Mouse (Mus musculus) midbrain, embryonic 11.5 days (tissue): Measurements from ENCODE around the gene Gpr37l1. TPM values are rescaled to one million over a fixed set of nuclear protein-coding genes. Genes with fewer than 3 reads are reported as not detected.

Experiments used
- ATAC-seq: fragments of 200-750 bp; cut with Nextera tagmentation; 2 replicates; pipeline ENCODE4 v1.8.0; 2017; ENCODE audit warnings: moderate TSS enrichment, moderate library complexity; ENCODE audit not compliant: low FRiP score
- DNase-seq: peaks from one replicate; pipeline ENCODE4 v3.0.0; 2015; ENCODE audit warnings: low spot score; ENCODE audit errors: missing footprints
- H3K27ac ChIP-seq: fragments of 300-500 bp; sonication (generic); 2 replicates; pipeline ENCODE4 v1.5.1; 2014; ENCODE audit warnings: low read depth, low read length
- H3K27me3 ChIP-seq: fragments of 300-500 bp; sonication (generic); 2 replicates; pipeline ENCODE4 v1.6.1; 2014; ENCODE audit warnings: mild to moderate bottlenecking, low read length, moderate library complexity, mixed read lengths; ENCODE audit not compliant: control insufficient read depth, insufficient read depth
- H3K36me3 ChIP-seq: fragments of 300-500 bp; sonication (generic); 2 replicates; pipeline ENCODE4 v1.6.1; 2014; ENCODE audit warnings: mild to moderate bottlenecking, low read length, moderate library complexity, mixed read lengths; ENCODE audit not compliant: control insufficient read depth, insufficient read depth
- H3K4me1 ChIP-seq: fragments of 300-500 bp; sonication (generic); 2 replicates; pipeline ENCODE4 v1.6.1; 2014; ENCODE audit warnings: low read length; ENCODE audit not compliant: control insufficient read depth, insufficient read depth
- H3K4me2 ChIP-seq: fragments of 300-500 bp; sonication (generic); 2 replicates; pipeline ENCODE4 v1.6.1; 2014; ENCODE audit warnings: mild to moderate bottlenecking, moderate library complexity
- H3K4me3 ChIP-seq: fragments of 300-500 bp; sonication (generic); 2 replicates; pipeline ENCODE4 v1.5.1; 2014; ENCODE audit warnings: low read depth, low read length
- H3K9ac ChIP-seq: fragments of 300-500 bp; sonication (generic); 2 replicates; pipeline ENCODE4 v1.6.1; 2014; ENCODE audit warnings: low read length
- H3K9me3 ChIP-seq: fragments of 300-500 bp; sonication (generic); 2 replicates; pipeline ENCODE4 v1.6.1; 2016; ENCODE audit warnings: low read length; ENCODE audit not compliant: control insufficient read depth
- WGBS: fragments of 180-500 bp; shearing (Covaris S2); extraction: QIAGEN DNeasy Blood & Tissue Kit; methylation state at CpG from one replicate; pipeline ENCODE4 v1.1.7; 2014; 5-methylcytosine and 5-hydroxymethylcytosine counted together
- polyA plus RNA-seq: library from polyadenylated mRNA; unstranded; fragments of >200 nt; fragmentation: Nextera tagmentation; extraction: Ambion mirVana; gene quantifications from 2 replicates; pipeline ENCODE4 v1.2.1, GENCODE M21; 2014

The Gpr37l1 gene
- polyA plus RNA-seq, 1 experiment from 2014 or later = not detected

DNA sequence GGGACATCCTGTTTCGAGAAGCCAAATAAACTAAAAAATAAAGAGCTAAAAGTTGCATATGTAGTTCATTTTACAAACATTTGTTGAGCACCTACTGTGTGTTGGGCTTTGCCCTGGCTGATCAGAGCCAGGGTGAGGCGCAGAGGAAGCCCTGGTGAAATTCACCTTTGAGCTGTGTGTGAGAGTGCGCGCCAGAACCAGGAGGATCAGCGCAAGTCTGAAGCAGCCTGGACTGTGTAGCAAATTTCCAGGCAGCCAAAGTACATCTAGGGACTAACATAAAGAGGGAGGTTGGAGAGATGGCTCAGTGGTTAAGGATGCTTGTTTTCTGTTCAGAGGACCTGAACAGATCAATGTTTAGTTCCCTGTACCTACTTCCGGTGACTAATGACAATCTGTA, 5.8 kb upstream of the Gpr37l1 start:
- no peaks in the 10 kb centered on the region for H3K36me3 ChIP-seq
- no peak for DNase-seq
- H3K4me3 ChIP-seq = no peak overlapping the region
- H3K9me3 ChIP-seq = no peaks in the 10 kb centered on the region
- H3K4me2 ChIP-seq = no peak overlapping the region
- H3K27me3 ChIP-seq = no peaks in the 10 kb centered on the region
- no peak overlapping the region for H3K9ac ChIP-seq
- 93% methylated on average over 6 of the region's 6 CpGs for WGBS
- H3K27ac ChIP-seq = no peak overlapping the region
- no peaks in the 10 kb centered on the region for H3K4me1 ChIP-seq
- ATAC-seq = no peak

DNA sequence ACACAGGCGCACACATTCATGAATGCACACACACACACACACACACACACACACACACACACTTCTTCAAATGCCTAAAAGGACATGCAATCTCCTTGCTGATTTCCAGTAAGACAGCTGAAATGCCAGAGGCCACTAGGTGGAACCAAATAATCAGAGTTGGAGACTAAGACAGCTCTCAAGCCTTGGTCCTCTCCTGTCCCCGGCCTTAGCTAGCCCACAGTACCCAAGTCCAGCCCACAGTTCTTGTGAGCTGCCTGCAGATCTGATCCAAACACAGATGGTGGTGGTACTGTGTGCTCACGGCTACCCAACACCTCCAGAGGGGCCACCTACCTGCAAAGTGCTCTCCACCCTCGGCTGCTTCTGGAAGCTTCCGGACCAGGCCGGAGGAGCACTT, 4.5 kb upstream of the Gpr37l1 start:
- WGBS = 59% methylated on average over 6 of the region's 6 CpGs
- H3K4me2 ChIP-seq = no peak overlapping the region
- ATAC-seq (peak; percentile 58; the same call in 1 of the 2 replicates), DNase-seq (peak; percentile 91)
- no peaks in the 10 kb centered on the region for H3K9me3 ChIP-seq
- no peaks in the 10 kb centered on the region for H3K36me3 ChIP-seq
- H3K4me1 ChIP-seq = no peaks in the 10 kb centered on the region
- no peak overlapping the region for H3K9ac ChIP-seq
- H3K27me3 ChIP-seq = no peaks in the 10 kb centered on the region
- H3K27ac ChIP-seq = no peak overlapping the region
- H3K4me3 ChIP-seq = no peak overlapping the region

DNA sequence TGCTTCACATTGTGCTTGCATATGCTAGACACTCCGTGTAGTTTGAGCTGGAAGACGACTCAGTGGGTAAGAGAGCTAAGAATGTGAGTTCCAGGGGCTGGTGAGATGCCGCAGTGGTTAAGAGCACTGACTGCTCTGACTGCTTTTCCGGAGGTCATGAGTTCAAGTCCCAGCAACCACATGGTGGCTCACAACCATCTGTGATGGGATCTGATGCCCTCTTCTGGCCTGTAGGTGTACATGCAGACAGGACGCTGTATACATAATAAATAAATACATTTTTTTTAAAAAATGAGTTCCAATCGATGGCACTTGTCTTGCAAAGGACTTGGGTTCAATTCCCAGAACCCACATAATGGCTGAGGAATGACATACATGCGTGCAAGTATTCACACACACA, 3.7 kb upstream of the Gpr37l1 start:
- no peaks in the 10 kb centered on the region for H3K27me3 ChIP-seq
- H3K4me3 ChIP-seq = no peak overlapping the region

DNA sequence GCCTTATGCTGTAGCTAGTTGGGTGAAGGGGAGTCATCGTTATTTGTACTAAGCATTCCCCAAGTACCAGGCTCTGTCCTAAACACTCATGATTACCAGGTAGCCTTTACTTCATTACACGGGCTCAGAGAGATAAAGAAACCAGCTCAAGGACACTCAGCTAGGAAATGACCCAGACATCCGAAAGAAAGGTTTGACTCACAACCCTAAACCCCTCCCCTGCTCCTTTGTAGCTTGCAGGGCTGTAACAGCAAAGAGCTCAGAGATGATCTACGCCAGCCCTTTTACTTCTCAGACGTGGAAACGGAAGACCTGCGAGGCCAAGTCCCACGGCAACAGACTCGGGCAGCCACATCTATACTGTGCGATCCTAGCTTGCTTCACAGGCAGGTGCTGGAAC, 2.8 kb upstream of the Gpr37l1 start:
- 75% methylated on average over 10 of the region's 10 CpGs for WGBS
- Histone ChIP-seq H3K27ac (no peak overlapping the region), H3K4me1 (no peaks in the 10 kb centered on the region), H3K27me3 (no peaks in the 10 kb centered on the region), H3K4me3 (no peak overlapping the region), H3K36me3 (no peaks in the 10 kb centered on the region), H3K4me2 (no peak overlapping the region), H3K9me3 (no peaks in the 10 kb centered on the region), H3K9ac (no peak overlapping the region)
- ATAC-seq = no peak
- DNase-seq = no peak

More for the DNA sequence above, 3.7 kb upstream of the Gpr37l1 start:
- no peaks in the 10 kb centered on the region for H3K9me3 ChIP-seq
- no peaks in the 10 kb centered on the region for H3K36me3 ChIP-seq
- H3K27ac ChIP-seq = no peak overlapping the region
- H3K4me1 ChIP-seq = no peaks in the 10 kb centered on the region
- DNase-seq = no peak
- WGBS = 85% methylated on average over 7 of the region's 7 CpGs
- ATAC-seq = no peak
- H3K9ac ChIP-seq = no peak overlapping the region
- no peak overlapping the region for H3K4me2 ChIP-seq

DNA sequence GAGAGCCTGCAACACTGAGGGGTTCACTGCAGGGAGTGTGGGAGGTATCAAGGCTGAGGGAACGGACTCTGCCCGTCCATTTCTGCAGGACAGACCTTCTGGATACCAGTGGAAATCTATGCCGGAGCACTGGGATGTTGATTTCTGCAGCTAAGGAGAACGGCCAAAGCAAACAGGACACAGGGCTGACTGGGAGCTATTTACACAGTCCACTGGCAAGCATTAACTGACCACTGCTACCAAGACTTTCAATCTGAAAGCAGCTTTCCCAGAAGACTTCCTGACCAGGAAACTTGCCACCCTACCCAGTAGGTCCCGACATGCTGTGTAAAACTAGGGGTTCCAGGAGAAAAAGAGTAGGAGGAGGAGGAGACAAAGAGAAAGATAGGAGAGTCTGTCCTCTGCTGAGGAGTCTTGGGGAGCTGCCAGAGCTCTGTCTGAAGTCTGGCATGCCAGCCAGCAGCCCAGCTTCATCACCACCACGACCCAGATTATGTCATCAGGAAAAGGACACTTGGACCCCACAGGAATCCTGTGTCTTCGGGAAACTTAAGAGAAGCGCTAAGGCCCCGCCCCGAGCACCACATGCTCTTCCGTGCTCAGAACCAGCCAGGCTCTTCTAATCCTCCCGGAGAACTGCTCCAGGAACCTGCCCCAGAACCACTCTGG, 2.2 kb upstream of the Gpr37l1 start:
- Histone ChIP-seq H3K4me2 (no peak overlapping the region), H3K36me3 (no peaks in the 10 kb centered on the region), H3K9me3 (no peaks in the 10 kb centered on the region), H3K9ac (no peak overlapping the region), H3K27ac (no peak overlapping the region), H3K27me3 (no peaks in the 10 kb centered on the region), H3K4me3 (no peak overlapping the region), H3K4me1 (no peaks in the 10 kb centered on the region)
- no peak for DNase-seq
- no peak for ATAC-seq
- WGBS = 56% methylated on average over 12 of the region's 12 CpGs

DNA sequence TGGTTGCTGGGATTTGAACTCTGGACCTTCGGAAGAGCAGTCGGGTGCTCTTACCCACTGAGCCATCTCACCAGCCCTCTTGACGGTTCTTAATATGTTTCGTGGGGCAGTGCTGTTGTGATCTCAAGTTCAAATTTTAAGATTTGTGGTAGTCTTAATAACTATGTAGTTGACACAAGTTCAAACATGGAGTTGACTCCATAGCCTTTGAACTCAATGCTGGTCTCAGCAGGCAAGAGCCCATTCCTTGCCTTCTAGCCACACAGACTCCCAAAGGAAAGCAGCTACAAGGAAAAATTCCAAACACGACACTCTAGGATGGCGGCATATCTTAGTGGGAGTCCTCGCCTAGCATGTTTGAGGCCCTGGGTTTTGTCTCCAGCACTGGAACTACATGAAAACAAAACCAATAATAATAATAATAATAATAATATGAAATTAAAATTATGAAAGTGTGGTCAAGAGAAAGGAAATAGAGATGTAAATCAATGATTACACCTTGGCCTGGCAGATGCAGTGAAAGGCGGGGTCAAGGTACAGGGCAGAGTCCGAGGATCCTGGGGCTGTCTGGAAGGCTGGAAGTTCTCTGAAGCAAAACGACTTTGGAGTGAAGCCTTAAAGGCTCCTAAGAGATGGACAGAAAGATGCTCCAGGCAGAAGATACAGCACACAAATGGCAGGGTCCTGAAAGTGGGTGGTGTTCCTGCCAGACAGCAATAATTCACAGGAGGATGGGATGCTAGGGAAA, 1.1 kb upstream of the Gpr37l1 start:
- ATAC-seq (no peak), DNase-seq (no peak)
- no peaks in the 10 kb centered on the region for H3K27me3 ChIP-seq
- H3K4me1 ChIP-seq = no peaks in the 10 kb centered on the region
- no peaks in the 10 kb centered on the region for H3K36me3 ChIP-seq
- no peak overlapping the region for H3K9ac ChIP-seq
- no peaks in the 10 kb centered on the region for H3K9me3 ChIP-seq
- H3K27ac ChIP-seq = no peak overlapping the region
- WGBS = 89% methylated on average over 10 of the region's 10 CpGs
- H3K4me3 ChIP-seq = no peak overlapping the region
- H3K4me2 ChIP-seq = no peak overlapping the region

DNA sequence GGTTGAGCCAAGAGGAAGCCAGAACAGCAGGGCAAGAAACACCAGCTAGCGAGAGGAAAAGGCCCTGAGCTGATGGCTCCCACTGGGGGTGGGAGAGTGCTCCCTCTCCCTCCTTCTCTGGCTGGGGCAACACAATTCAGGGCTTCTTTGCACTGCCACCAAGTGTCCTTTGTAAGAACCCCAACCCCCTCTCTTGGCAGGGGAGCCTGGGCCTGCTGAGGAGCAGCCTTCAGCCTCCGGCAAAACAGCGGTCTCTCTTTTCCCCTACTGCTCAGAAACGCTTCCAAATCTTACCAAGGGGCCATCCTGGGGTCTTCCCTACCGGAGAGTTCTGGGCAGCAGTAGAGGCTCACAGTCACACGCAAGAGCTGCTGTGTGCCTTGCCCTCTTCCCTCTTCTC, 4.8 kb downstream of the Gpr37l1 start:
- H3K4me1 ChIP-seq = no peaks in the 10 kb centered on the region
- H3K9ac ChIP-seq = no peak overlapping the region
- no peaks in the 10 kb centered on the region for H3K27me3 ChIP-seq
- DNase-seq (no peak), ATAC-seq (no peak)
- H3K4me3 ChIP-seq = no peak overlapping the region
- 32% methylated on average over 6 of the region's 6 CpGs for WGBS
- no peaks in the 10 kb centered on the region for H3K36me3 ChIP-seq
- H3K9me3 ChIP-seq = no peaks in the 10 kb centered on the region
- H3K4me2 ChIP-seq = no peak overlapping the region
- H3K27ac ChIP-seq = no peak overlapping the region

DNA sequence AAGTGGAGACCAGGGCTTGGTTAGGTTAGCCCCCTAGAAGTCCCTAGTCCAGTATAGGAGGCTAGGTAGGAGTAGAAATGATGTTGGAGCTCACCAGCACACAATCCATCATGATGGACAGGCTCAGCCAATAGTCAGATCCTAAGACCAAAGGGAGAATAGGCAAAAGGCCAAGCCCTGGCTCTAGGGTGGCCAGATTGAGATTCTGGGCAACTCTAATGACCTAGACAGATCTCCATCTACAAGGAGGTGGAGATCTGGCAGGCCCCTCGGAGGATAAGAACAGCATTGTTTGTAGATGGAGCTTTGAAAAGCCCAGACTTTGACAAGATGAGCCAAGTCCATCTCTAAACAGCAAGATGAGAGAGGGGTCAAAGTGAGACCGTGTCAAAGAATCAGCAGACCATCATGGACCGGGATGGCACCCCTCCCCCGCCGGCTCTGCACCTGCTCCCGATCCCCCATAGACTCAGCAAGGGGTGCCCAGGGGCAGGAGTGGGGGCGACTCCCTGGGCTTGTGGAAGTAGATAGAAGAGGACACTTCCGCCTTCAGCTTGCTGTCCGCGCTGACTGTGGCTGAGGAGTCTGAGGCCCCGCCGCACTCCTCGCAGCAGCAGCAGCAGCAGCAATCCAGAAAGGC, 7.0 kb downstream of the Gpr37l1 start:
- no peaks in the 10 kb centered on the region for H3K9me3 ChIP-seq
- WGBS = 88% methylated on average over 13 of the region's 13 CpGs
- H3K4me2 ChIP-seq = no peak overlapping the region
- no peak overlapping the region for H3K9ac ChIP-seq
- H3K27me3 ChIP-seq = no peaks in the 10 kb centered on the region
- no peak for DNase-seq
- H3K4me1 ChIP-seq = no peaks in the 10 kb centered on the region
- H3K27ac ChIP-seq = no peak overlapping the region
- 0 out of 2 replicates have a peak, but pooled peaks cover 3% of the 10 kb centered on the region for H3K36me3 ChIP-seq
- H3K4me3 ChIP-seq = no peak overlapping the region
- no peak for ATAC-seq

DNA sequence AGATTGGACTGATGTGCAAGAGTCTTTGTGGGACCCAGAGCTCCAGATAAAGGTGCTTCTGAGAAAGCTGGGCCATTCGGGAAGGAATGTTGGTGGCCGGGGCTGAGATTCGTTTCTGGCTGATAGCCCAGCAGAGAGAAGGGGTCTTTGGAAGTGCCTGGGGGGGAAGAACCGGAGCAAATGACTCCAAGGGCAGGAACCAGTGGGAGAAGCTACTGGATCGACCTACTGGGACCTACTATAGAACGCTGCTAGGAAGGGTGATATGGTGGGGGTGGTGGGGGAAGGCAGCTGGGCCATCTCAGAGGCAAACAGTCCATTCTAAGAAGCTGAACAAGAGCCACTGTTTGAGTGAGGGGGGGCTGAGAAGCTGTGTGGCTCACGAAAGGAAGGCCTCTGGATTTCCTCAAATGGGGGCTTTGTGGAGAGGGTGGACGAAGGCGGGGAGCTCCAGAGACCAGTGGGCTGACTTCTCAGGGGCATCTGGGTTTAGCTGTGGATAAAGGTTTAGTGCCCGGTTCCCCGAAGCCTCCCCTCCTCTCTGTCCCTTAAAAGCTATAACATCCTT, 7.8 kb downstream of the Gpr37l1 start:
- no peak for ATAC-seq
- no peaks in the 10 kb centered on the region for H3K9me3 ChIP-seq
- H3K27ac ChIP-seq = no peak overlapping the region
- H3K4me2 ChIP-seq = no peak overlapping the region
- no peaks in the 10 kb centered on the region; the same call in 1 of the 2 replicates for H3K4me1 ChIP-seq
- no peak for DNase-seq
- no peak overlapping the region for H3K4me3 ChIP-seq
- WGBS = 91% methylated on average over 11 of the region's 11 CpGs
- H3K9ac ChIP-seq = no peak overlapping the region
- 0 out of 2 replicates have a peak, but pooled peaks cover 3% of the 10 kb centered on the region for H3K36me3 ChIP-seq
- no peaks in the 10 kb centered on the region for H3K27me3 ChIP-seq
